Mouse (Mus musculus) liver, embryonic 11.5 days (tissue): ENCODE measurements around the gene AC134908.4. TPM values are rescaled to one million over a fixed set of nuclear protein-coding genes. Genes with fewer than 3 reads are reported as not detected.

Experiments
- ATAC-seq: fragments of 200-750 bp; cut with Nextera tagmentation; replicated peaks from 2 replicates; pipeline ENCODE4 v1.8.0; 2017; ENCODE audit warnings: moderate number of reproducible peaks, mild to moderate bottlenecking, moderate TSS enrichment, moderate library complexity; ENCODE audit not compliant: low FRiP score
- DNase-seq: peaks from one replicate; pipeline ENCODE4 v3.0.0-alpha.2; 2017; ENCODE audit warnings: low spot score
- H3K27ac ChIP-seq: fragments of 300-500 bp; sonication (generic); 2 replicates; pipeline ENCODE4 v1.5.1; 2014; ENCODE audit warnings: mild to moderate bottlenecking, low read depth, low read length, control low read depth
- H3K27me3 ChIP-seq: fragments of 300-500 bp; sonication (generic); replicated peaks from 2 replicates; pipeline ENCODE4 v1.6.1; 2014; ENCODE audit warnings: low read length, mixed read lengths; ENCODE audit not compliant: control insufficient read depth, insufficient read depth
- H3K36me3 ChIP-seq: fragments of 300-500 bp; sonication (generic); 2 replicates; pipeline ENCODE4 v1.6.1; 2014; ENCODE audit warnings: mild to moderate bottlenecking, low read length, moderate library complexity, mixed read lengths; ENCODE audit not compliant: control insufficient read depth, insufficient read depth
- H3K4me1 ChIP-seq: fragments of 300-500 bp; sonication (generic); replicated peaks from 2 replicates; pipeline ENCODE4 v1.6.1; 2014; ENCODE audit warnings: low read length, mixed read lengths; ENCODE audit not compliant: control insufficient read depth, insufficient read depth
- H3K4me2 ChIP-seq: fragments of 300-500 bp; sonication (generic); 2 replicates; pipeline ENCODE4 v1.6.1; 2014; ENCODE audit warnings: mild to moderate bottlenecking, control low read depth, moderate library complexity
- H3K4me3 ChIP-seq: fragments of 300-500 bp; sonication (generic); 2 replicates; pipeline ENCODE4 v1.5.1; 2014; ENCODE audit warnings: low read depth, low read length, control low read depth
- H3K9ac ChIP-seq: fragments of 300-500 bp; sonication (generic); 2 replicates; pipeline ENCODE4 v1.6.1; 2014; ENCODE audit warnings: low read depth, low read length, control low read depth
- H3K9me3 ChIP-seq: fragments of 300-500 bp; sonication (generic); 2 replicates; pipeline ENCODE4 v1.6.1; 2016; ENCODE audit warnings: low read length, inconsistent platforms, mixed read lengths; ENCODE audit not compliant: control insufficient read depth
- WGBS: fragments of 180-500 bp; shearing (Covaris S2); extraction: QIAGEN DNeasy Blood & Tissue Kit; methylation state at CpG from one replicate; pipeline ENCODE4 v1.1.7; 2014; 5-methylcytosine and 5-hydroxymethylcytosine counted together
- polyA plus RNA-seq: library from polyadenylated mRNA; unstranded; fragments of >200 nt; fragmentation: Nextera tagmentation; extraction: Ambion mirVana; gene quantifications from 2 replicates; pipeline ENCODE4 v1.2.1, GENCODE M21; 2014

Gene AC134908.4
- polyA plus RNA-seq, 1 experiment from 2014 or later = not detected

DNA sequence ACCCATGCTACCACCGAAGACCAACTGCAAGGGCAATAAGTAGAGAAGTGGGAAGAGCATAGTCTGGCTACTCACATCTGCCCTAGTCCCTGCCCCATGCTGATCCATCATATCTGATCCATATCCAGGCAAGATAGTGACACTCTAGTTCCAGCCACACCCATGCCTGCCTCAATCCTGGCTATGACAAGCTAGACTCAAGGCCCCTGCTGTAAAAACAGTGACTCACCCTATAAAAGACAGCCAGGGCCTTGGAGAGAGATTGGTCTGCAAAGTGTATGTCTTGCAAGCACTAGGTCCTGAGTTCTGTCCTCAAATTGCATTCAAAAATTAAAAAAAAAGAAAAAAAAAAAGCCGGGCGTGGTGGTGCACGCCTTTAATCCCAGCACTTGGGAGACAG lies 11.0 kb upstream of the AC134908.4 start:
- H3K36me3 ChIP-seq = no peaks in the 10 kb centered on the region
- ATAC-seq (no peak), DNase-seq (no peak)
- H3K9me3 ChIP-seq = no peaks in the 10 kb centered on the region
- peaks cover 47% of the 10 kb centered on the region for H3K27me3 ChIP-seq
- H3K4me2 ChIP-seq = no peak overlapping the region
- WGBS = 73% methylated on average over 4 of the region's 4 CpGs
- no peak overlapping the region for H3K4me3 ChIP-seq
- no peak overlapping the region for H3K27ac ChIP-seq
- no peak overlapping the region for H3K9ac ChIP-seq
- peaks cover 4% of the 10 kb centered on the region; the same call in 1 of the 2 replicates for H3K4me1 ChIP-seq

- Histone ChIP-seq H3K36me3 (no peaks in the 10 kb centered on the region), H3K4me3 (no peak overlapping the region), H3K4me2 (no peak overlapping the region), H3K27ac (no peak overlapping the region), H3K9me3 (no peaks in the 10 kb centered on the region), H3K27me3 (peaks cover 12% of the 10 kb centered on the region), H3K4me1 (no peaks in the 10 kb centered on the region), H3K9ac (no peak overlapping the region)
- ATAC-seq = no peak
- no peak for DNase-seq
- 11% methylated on average over 10 of the region's 10 CpGs for WGBS
Measured at GRCm38 (mm10) chr17:25802825-25803517, 7.5 kb upstream of the AC134908.4 start.

DNA sequence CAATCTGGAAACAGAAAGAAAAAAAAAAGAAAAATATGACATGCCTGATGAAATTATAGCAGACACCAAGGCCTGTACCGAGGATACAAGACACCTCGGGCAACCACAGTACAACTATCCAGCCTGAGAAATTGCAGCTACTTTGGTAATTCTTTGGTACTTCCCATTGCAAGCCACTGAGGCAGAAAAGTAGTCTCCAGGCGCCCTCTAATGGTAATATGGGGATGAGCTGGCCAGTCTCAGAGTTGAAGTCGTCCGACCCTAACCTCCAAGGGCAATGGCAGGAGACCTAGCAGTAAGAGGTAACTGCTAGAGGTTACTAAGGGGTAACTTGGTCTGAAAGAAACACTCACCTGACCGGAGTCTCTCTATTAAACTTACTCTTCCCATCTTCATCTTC lies 5.6 kb upstream of the AC134908.4 start:
- ATAC-seq (peak; percentile 38), DNase-seq (no peak)
- no peaks in the 10 kb centered on the region for H3K36me3 ChIP-seq
- H3K27ac ChIP-seq = no peak overlapping the region
- peaks cover 8% of the 10 kb centered on the region; the same call in 1 of the 2 replicates for H3K4me1 ChIP-seq
- peaks cover 7% of the 10 kb centered on the region for H3K27me3 ChIP-seq
- no peaks in the 10 kb centered on the region for H3K9me3 ChIP-seq
- H3K4me2 ChIP-seq = no peak overlapping the region
- H3K4me3 ChIP-seq = no peak overlapping the region
- H3K9ac ChIP-seq = no peak overlapping the region
- WGBS = 5% methylated on average over 6 of the region's 6 CpGs

- H3K27me3 ChIP-seq = no peaks in the 10 kb centered on the region; the same call in 1 of the 2 replicates
- no peaks in the 10 kb centered on the region for H3K9me3 ChIP-seq
- ATAC-seq (peak; percentile 82), DNase-seq (peak; percentile 91)
- peaks cover 23% of the 10 kb centered on the region for H3K4me1 ChIP-seq
- no peak within 1 kb of the TSS for H3K27ac ChIP-seq
- under 1% methylated on average over 35 of the region's 35 CpGs for WGBS
- H3K36me3 ChIP-seq = no peaks in the 10 kb centered on the region
- H3K9ac ChIP-seq = peak within 1 kb of the TSS; percentile 71
- peak within 1 kb of the TSS; percentile 98 for H3K4me2 ChIP-seq
- peak within 1 kb of the TSS; percentile 73 for H3K4me3 ChIP-seq
Measured at GRCm38 (mm10) chr17:25796951-25797369, 1.5 kb upstream of the AC134908.4 start, which contains the start of gene Metrn. Gene Metrn (minus strand): TSS chr17:25797136.

DNA sequence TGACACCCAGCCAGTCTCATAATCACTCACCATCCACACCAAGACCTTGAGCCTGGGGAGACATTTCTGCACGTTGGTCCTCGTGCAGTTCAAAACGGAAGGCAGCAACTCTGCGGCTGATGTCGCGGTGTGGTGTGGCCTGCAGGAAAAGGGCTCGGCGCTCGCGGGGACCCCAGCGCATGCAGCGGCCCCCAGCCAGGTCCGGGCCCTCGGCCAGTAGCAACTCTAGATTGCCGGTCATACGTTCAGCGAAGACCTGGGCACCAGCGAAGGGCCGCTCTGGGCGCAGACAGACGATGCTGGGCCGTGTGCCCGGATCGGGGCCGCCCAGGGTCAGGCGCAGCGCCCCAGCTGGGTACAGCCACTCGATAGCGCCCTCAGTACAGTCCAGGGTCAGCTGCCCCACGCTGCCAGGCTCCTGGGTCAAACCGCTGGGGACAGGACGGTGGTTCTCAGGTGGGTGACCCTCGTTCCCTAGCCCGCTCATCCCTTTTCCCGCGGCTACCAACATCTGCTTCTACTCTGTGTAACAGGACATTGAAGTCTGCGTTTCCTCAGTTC lies 832 bp upstream of the AC134908.4 start:
- Histone ChIP-seq H3K27me3 (no peaks in the 10 kb centered on the region; the same call in 1 of the 2 replicates), H3K9ac (peak overlapping the region; percentile 71), H3K4me3 (peak overlapping the region; percentile 73), H3K9me3 (no peaks in the 10 kb centered on the region), H3K27ac (no peak overlapping the region), H3K4me2 (peak overlapping the region; percentile 98), H3K36me3 (no peaks in the 10 kb centered on the region), H3K4me1 (peaks cover 26% of the 10 kb centered on the region)
- DNase-seq (peak; percentile 46), ATAC-seq (0 out of 2 replicates have a peak, but pooled peaks have one; percentile 1)
- 2% methylated on average over 37 of the region's 37 CpGs for WGBS

GRCm38 (mm10) chr17:25794998-25795397 lies 461 bp downstream of the AC134908.4 start:
- Histone ChIP-seq H3K9me3 (no peaks in the 10 kb centered on the region), H3K4me3 (peak overlapping the region; percentile 73; the same call in 1 of the 2 replicates), H3K9ac (no peak overlapping the region), H3K27me3 (no peaks in the 10 kb centered on the region), H3K4me1 (peaks cover 33% of the 10 kb centered on the region), H3K27ac (no peak overlapping the region), H3K4me2 (peak overlapping the region; percentile 98; the same call in 1 of the 2 replicates), H3K36me3 (no peaks in the 10 kb centered on the region)
- 87% methylated on average over 17 of the region's 17 CpGs for whole genome bisulfite sequencing
- DNase-seq = no peak
- no peak for ATAC-seq

DNA sequence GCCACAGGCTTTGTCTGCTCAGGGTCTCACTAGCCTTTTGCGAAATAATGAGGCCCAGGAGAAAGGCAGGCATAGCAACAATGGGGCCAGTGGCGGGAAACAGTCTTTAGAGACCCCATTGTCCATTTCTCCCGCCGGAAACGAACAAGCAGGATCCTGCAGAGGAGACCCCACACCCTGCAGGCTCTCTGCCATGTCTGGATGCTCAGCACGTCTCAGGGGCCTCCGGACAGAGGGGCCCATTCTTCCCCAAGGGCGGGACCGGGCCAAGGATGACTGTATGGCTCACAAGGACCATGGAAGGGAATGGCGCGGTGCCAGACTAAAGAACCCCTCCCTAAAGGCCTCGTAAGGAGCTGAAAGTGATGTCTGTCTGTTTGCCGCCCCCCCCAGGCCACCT lies 1.3 kb downstream of the AC134908.4 start:
- Histone ChIP-seq H3K9me3 (no peaks in the 10 kb centered on the region), H3K4me1 (peaks cover 33% of the 10 kb centered on the region)
- DNase-seq = no peak

DNA sequence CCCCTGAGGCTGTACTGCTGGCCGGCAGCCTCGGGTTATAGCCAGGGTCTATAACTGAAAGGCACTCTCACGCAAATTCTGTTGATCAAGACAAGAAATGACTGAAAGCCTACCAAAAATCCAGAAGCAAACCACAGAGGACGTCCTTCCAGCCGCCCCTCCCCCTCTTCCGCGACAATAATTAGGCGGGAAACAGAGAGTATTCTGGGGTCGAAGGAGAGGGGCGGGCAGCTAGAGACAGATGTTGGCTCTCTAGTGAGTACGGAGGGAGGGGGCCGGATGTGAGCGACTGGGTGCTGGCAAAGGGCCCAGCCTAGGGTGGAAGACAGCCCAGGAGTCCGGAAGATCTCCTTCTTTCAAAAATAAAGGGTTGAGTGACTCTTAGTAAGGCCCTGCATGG lies 2.8 kb downstream of the AC134908.4 start, which contains the start of gene Fam173a:
TSS of gene Fam173a (minus strand) at position 287 of the 400 bp plus-strand sequence.
- peak within 1 kb of the TSS; percentile 94 for H3K27ac ChIP-seq
- peak within 1 kb of the TSS; percentile 82 for H3K4me2 ChIP-seq
- DNase-seq (peak; percentile 71), ATAC-seq (peak; percentile 46; the same call in 1 of the 2 replicates)
- H3K4me3 ChIP-seq = peak within 1 kb of the TSS; percentile 85
- H3K36me3 ChIP-seq = no peaks in the 10 kb centered on the region; the same call in 1 of the 2 replicates
- no peaks in the 10 kb centered on the region for H3K27me3 ChIP-seq
- H3K4me1 ChIP-seq = peaks cover 32% of the 10 kb centered on the region
- WGBS = 1% methylated on average over 14 of the region's 14 CpGs
- H3K9ac ChIP-seq = peak within 1 kb of the TSS; percentile 81
- H3K9me3 ChIP-seq = no peaks in the 10 kb centered on the region

More for the DNA sequence above, 1.3 kb downstream of the AC134908.4 start:
- no peak for ATAC-seq
- Histone ChIP-seq H3K4me3 (no peak overlapping the region), H3K27ac (no peak overlapping the region), H3K4me2 (no peak overlapping the region), H3K27me3 (no peaks in the 10 kb centered on the region), H3K36me3 (no peaks in the 10 kb centered on the region), H3K9ac (no peak overlapping the region)
- WGBS = 90% methylated on average over 13 of the region's 13 CpGs
